Mouse (Mus musculus) adrenal gland, adult 8-10 months (tissue): Measurements from ENCODE around the gene Olfr1373. TPM values are rescaled to one million over a fixed set of nuclear protein-coding genes. Genes with fewer than 3 reads are reported as not detected.

Source experiments
- DNase-seq: peaks from one replicate; pipeline ENCODE4 v3.0.0; 2022
- microRNA-seq, 2 experiments: library from miRNA; unstranded; fragments of <30 nt; microRNA quantifications; one replicate each; pipeline ENCODE4 v1.2.0; 2022
- total RNA-seq, 4 experiments: library from RNA; stranded (reverse); gene quantifications; 2 replicates each; pipeline ENCODE4 v1.2.4; 2022

Gene Olfr1373
- total RNA-seq, 4 experiments from 2014 or later: not detected

- no peak for DNase-seq
Observed at GRCm38 (mm10) chr11:52106037-52106436, 39.3 kb downstream of the Olfr1373 start.

DNA sequence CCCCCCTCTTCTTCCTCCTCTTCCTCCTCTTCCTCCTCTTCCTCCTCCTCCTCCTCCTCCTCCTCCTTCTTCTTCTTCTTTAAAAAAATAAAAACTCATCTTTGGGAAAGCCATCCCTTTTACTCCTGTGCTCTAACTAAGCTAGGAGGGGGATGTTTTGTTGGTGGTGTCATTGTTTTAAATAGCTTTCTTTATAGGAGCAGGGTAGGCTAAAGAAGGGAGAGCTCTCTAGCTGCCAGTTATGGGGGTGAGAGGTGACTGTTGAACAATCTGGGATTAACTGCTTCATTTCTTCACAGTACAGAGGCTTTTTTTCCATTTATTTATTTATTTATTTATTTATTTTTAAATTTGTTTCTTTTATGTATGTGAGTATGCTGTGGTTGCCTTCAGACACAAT lies 39.8 kb downstream of the Olfr1373 start:
- DNase-seq: no peak

- no peak for DNase-seq
Observed at GRCm38 (mm10) chr11:52102977-52103376, 42.4 kb downstream of the Olfr1373 start.

GRCm38 (mm10) chr11:52099771-52100219 lies 45.5 kb downstream of the Olfr1373 start:
- no peak for DNase-seq

DNA sequence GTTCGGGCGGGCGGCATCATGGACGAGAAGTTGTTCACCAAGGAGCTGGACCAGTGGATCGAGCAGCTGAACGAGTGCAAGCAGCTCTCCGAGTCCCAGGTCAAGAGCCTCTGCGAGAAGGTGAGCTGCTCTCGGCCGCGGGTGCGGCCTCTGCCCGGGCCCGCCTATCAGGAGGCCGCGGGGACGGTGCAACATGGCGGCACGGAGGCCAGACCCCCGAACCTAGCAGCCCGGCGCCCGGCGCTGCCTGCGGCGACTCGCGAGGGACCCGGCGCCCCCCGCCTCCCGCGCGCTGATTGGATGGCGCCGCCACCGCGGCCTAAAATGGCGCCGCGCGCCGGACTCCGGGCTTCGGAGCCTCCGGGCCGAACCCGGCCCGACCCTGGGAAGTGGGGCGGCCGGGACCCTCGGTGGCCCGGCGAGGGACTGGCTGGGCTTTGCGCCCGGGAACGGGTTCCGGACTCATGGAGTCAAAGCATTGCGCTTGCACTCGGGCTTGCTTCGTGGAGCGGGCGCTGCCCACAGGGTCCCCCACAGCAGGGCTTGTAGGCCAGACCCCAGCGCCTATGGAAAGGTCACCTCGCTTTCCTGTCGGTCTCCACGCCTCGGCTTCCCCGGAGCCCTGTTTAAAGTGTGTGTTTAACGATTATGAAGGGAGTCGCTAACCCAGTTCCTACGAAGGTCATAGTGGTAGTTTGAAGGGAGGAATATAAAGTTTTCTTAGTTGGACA lies 46.1 kb downstream of the Olfr1373 start:
- DNase-seq: peak; percentile 52

GRCm38 (mm10) chr11:52098398-52098946 lies 46.9 kb downstream of the Olfr1373 start, which contains the start of gene Ppp2ca:
TSS of gene Ppp2ca (plus strand) at chr11:52098681.
- peak; percentile 99 for DNase-seq

DNA sequence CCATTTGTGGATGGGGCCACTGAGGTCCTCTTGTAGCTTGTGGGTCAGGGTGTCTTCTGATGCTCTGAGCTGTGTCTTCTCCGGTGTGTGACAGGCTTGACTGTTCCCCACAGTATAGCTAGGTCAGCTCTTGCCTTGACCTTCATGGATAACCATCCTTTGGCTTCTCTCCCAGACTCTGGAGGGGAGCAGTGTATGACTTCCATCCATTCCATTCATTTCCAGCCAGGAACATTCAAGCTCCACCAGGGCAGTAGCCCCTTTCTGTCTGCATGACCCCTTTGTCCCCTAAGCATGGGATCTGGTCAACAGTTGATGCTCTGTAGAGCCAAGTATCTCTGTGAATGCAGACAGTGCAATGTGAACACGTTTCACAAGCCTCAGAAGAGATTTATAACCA lies 47.7 kb downstream of the Olfr1373 start:
- peak; percentile 37 for DNase-seq

DNA sequence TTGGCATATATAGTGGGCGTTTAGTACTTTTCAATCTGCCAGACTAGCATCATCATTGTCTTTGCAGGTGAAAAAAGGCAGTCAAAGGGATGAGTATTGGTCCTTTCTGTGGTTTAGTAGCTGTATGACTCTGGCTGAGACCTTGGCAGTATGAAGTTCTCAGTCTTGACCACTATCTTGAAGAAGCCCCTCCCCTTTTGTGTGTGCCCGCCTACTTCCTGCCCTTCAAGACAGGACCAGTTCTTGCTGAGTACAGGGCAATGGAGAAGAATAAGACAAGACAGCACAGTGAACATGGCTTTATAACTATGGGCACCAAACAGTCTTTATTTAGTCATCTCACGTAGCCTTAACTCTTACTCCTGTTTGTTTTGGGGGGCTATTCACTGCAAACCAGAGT lies 48.3 kb downstream of the Olfr1373 start:
- no peak for DNase-seq

Small RNA genes lying within 50 kb of the gene (microRNA-seq; reads per million reads assigned to microRNA genes)
- gene Gm24157 (0.18 to 0.34 reads per million in 2 experiments), gene Mir3061 (3.9 to 8.7 reads per million in 2 experiments)

Other genes starting within 250 kb of the Olfr1373 start
- gene Cdkn2aipnl, start 177.9 kb downstream of the Olfr1373 start, total RNA-seq: 10 to 100 TPM; 16.9 to 25.6 (median 21.3) TPM
- gene Ube2b, start 144.8 kb downstream of the Olfr1373 start, total RNA-seq: 100 to 1,000 TPM; 124 to 144 (median 140) TPM
- gene Cdkl3, start 141.3 kb downstream of the Olfr1373 start, total RNA-seq: 1 to 10 TPM; 3.0 to 5.5 (median 4.2) TPM
- gene Ppp2ca, start 46.8 kb downstream of the Olfr1373 start, total RNA-seq: 10 to 100 TPM; 67.9 to 74.5 (median 69.6) TPM
- gene Olfr1371, start 68.5 kb upstream of the Olfr1373 start, total RNA-seq: not detected
- 100 to 1,000 TPM; 463 to 561 (median 519) TPM for gene Skp1a, start 86.5 kb upstream of the Olfr1373 start, total RNA-seq
- 10 to 100 TPM; 36.9 to 81.7 (median 55.2) TPM for gene Tcf7, start 137.5 kb upstream of the Olfr1373 start, total RNA-seq
- 100 to 1,000 TPM; 419 to 502 (median 469) TPM for gene Vdac1, start 215.3 kb upstream of the Olfr1373 start, total RNA-seq